Mouse (Mus musculus): ENCODE results near the gene Tnnc1.

Gene Tnnc1

DNA sequence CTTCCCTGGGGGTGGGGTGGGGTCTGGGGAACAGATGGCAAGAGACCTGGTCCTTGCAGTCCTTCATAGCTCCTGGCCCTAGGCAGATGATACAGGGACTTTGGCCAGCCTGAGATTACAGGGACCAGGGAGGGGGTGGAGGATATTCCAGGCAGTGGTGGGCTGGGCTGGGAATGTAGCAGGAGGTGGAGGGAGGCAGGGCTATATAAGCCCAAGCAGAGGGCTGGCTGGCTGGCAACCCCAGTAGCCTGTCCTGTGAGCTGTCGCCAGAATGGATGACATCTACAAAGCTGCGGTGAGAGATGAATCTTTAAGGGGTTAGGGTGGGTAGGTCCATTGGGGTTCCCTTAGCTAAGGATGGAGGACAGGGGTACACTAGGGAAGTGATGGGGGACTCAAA, at the start of gene Tnnc1:
TSS of gene Tnnc1 (plus strand) at position 229 of the 400 bp plus-strand sequence.
- in situ Hi-C loops (cut with MboI; ENCODE audit: unreplicated experiment in 2 of 2), result loop anchor here (5.0 to 25.0 kb wide), 2 partner anchors 34 to 879 kb away; partner anchors contain the start of genes Dph3 (in 1 of the 2) and Oxnad1 (in 1 of the 2)

- in situ Hi-C loops (cut with MboI; ENCODE audit: unreplicated experiment in 2 of 2), result no loop called here
Observed at GRCm38 (mm10) chr14:31160196-31161150, 47.6 kb upstream of the Tnnc1 start.

DNA sequence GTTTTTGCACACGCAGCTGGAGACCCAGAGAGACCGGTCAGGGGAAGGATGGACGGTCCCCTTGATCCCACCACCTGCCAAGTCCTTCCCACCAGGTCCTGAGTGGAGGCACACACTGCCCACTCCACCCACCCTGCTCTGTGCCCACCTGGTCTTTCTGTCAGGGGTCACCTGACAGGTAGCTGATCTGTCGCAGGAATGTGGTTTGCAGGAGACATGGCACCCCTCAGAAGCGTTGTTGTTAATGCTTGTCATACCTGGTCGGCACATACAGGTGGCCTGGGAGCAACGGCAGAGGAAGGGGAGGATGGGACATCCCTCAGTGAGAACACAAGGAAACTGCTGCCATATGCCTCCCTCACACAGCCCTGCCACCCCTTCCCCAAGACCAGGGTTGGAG, 46.9 kb upstream of the Tnnc1 start:
- in situ Hi-C loops (cut with MboI; ENCODE audit: unreplicated experiment in 2 of 2), result no loop called here

DNA sequence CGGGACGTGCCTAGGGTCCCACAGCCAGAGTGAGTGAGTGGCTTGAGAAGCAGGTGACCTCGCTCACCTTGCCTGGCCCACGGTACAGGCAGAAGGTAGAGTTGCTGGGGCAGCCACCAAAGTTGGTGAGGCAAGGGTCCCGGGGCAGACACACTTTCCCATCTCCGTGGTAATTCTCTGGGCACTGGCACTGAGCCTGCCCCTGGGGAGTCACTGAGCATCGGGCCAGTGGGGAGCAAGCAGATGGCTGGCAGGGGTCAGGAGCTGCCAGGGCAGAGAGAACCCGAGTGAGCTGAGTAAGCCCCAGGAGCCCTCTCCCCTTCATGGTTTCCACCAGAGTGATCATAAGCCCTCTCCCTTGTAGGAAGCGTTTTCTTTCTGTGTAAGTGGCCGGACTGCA, 46.5 kb upstream of the Tnnc1 start:
- in situ Hi-C loops (cut with MboI; ENCODE audit: unreplicated experiment in 2 of 2), result no loop called here

DNA sequence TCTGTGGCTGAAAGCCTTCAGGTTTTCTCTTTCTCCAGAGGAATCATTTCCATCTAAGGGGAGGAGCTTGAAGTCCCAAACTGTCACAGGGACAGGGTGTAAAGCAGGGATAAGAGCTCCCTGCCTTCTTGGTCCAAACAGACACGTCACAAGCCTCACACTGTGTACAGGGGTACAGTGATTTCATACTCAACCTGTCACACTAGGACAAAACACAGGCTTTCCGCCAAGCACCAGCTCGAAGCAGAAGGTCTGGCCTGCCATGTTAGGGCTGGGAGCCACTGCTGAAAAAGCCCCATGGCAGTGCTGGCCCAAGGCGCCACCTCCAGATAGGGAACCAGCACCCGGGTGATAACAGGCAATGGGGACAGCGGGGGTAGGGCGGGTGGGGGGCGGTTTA, 44.0 kb upstream of the Tnnc1 start:
- in situ Hi-C loops (cut with MboI; ENCODE audit: unreplicated experiment in 2 of 2), result no loop called here

DNA sequence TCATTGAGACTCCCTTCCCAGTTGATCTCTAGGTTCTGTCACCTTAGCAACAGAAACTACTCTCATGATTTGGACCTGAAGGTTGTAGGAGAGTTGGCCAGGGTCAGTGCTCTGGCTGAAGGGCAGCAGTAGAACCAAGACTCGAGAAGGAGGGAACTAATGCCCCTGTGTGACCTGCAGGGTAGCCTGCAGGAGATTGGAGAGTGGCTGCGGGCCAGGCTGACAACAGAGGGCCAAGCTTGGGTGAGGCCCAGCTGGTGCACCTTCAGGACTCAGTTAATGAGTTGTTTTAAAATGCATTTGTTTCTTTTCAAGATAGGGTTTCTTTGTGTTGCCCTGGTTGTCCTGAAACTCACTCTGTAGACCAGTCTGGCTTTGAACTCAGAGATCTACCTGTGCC, 43.1 kb upstream of the Tnnc1 start:
- in situ Hi-C loops (cut with MboI; ENCODE audit: unreplicated experiment in 2 of 2), result no loop called here

GRCm38 (mm10) chr14:31165458-31165857, 42.7 kb upstream of the Tnnc1 start:
- in situ Hi-C loops (cut with MboI; ENCODE audit: unreplicated experiment in 2 of 2), result no loop called here

DNA sequence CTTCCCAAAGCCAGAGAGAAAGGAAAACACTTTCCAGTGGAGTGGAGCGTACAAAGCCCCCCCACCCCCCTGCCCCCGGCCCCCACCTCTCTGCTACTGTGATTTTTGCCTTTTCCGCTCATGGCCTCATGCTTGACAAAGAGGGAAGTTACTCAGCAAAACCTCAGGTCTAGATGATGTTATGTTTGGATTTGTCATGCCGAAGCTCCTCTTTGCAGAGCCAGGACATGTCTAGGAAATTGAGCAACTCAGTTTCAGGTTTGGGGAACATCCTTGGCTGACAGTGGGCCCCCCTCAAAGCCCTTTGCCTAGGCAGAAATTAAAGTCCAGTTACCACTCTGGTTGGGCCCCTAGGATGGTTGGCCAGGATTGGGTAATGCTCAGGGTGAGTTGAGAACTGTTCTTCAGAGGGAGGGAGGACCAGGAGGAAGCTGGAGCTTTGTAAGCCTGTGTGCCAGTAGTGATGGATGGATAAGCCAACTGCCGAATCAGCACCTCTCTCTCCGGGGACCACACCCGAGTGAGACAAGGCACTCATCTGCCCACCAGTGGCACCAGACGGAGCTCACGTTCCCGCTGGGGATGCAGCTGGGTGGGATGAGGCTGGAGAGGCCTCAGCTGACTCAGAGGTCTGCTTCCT, 42.0 kb upstream of the Tnnc1 start:
- in situ Hi-C loops (cut with MboI; ENCODE audit: unreplicated experiment in 2 of 2), result no loop called here

DNA sequence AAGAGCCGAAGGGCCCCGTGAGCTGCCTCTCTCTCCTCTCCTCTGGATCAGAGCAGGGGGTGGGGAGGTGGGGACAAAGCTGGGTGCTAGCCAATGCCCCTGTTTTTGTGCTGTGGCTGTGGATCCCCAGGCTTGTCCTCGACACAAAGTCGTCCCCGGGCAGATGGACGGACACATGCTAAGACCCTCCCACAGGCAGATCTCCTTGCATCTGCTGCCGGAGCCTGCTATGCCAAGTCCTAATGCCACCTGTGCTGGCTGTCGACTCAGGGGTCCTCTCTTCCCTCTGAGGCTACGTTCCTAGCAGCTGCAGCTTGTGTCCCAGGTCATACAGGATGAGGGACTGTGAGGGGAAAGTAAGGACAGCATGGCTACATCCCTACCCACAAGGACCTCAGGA, 41.3 kb upstream of the Tnnc1 start:
- in situ Hi-C loops (cut with MboI; ENCODE audit: unreplicated experiment in 2 of 2), result no loop called here

DNA sequence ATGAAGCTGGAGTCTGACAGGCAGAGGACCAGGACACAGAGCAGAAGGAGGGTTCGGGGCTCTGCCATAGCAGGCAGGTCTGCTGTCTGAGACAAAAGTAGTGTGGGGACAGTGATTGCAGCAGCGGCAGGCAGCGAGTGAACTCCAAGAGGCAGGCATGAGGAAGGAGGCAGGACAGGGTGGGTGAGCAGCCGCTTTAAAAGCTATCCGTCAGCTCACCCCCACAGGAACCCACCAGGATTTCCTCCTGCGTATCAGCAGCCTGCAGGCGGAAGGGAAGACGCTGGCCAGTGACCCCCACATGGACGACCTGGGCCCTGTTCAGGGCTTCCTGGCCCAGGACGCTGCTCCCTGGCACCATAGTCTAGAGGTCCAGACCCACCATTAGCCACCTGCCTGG, 39.7 kb upstream of the Tnnc1 start, which contains the start of gene Stab1:
TSS of gene Stab1 (minus strand) at position 217 of the 400 bp plus-strand sequence.
- in situ Hi-C loops (cut with MboI; ENCODE audit: unreplicated experiment in 2 of 2), result no loop called here

DNA sequence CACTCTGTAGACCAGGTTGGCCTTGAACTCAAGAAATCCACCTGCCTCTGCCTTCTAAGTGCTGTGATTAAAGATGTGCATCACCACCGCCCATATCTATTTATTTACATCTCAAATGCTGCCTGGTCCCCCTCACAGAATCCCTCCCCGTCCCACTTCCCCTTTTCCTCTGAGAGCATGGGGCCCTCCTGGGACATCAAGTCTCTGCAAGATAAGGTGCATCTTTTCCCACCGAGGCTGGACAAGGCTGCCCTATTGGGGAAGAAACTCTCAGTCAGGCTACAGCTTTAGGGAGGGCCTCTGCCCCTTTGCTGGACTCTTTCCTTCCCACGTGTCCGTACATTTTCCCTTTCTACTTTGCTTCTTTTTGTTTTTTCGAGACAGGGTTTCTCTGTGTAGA, 38.6 kb upstream of the Tnnc1 start:
- in situ Hi-C loops (cut with MboI; ENCODE audit: unreplicated experiment in 2 of 2), result no loop called here

DNA sequence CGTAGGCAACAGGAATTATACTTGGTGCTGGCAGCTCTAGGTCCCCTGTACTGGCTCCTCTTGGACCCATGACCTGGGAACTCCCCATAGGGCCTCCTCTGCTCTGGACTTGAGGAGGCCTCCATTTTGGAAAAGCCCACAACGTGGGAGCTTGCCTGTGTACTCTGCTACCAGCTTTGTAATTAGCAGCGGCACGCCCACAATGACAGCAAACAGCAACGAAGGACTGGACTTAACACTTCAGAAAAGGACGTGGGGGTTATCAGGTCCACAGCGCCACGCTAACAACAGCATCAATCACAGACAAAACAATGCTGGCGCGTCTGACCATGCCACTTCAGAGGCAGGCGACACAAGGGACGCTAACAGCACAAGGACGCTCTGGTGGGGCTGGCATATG, 37.1 kb upstream of the Tnnc1 start:
- in situ Hi-C loops (cut with MboI; ENCODE audit: unreplicated experiment in 2 of 2), result no loop called here

DNA sequence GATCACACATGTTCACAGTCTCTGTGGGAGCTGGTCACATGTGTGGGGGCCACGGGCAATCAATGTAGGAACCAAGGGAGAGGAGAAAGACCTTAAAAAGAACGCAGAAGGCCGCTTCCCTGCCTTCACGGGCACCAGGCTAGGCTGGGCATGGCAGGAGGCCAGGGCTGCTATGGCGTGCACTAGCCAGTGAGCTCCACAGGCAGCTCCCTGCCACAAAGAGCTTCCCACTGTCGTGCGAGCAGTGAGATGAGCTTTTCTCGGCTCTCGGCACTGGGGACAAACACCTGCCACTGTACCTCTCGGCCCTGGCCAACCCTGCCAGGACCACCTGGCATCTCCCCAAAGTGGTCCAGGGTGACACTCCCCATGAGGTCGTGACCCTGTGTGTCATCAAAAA, 36.7 kb upstream of the Tnnc1 start:
- in situ Hi-C loops (cut with MboI; ENCODE audit: unreplicated experiment in 2 of 2), result no loop called here

DNA sequence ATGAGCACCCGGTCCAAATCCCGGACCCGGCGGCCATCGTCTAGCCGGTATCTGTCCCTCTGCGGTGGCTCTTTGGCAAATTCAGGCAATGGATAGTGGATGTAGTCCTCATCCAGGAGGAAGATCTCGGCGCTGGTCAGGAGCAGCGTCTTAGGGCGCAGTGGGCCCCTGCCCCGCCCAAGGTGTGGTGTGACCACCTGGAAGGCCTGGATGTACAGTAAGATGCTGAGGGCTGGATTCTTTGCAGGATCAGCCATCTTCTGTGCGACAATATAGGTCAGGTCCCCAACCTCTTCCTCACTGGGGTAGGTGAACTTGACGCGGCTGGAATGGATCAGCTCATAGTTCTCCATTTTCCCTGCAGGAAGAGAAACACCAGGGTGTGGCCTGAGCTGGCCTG, 36.3 kb upstream of the Tnnc1 start:
- in situ Hi-C loops (cut with MboI; ENCODE audit: unreplicated experiment in 2 of 2), result no loop called here

DNA sequence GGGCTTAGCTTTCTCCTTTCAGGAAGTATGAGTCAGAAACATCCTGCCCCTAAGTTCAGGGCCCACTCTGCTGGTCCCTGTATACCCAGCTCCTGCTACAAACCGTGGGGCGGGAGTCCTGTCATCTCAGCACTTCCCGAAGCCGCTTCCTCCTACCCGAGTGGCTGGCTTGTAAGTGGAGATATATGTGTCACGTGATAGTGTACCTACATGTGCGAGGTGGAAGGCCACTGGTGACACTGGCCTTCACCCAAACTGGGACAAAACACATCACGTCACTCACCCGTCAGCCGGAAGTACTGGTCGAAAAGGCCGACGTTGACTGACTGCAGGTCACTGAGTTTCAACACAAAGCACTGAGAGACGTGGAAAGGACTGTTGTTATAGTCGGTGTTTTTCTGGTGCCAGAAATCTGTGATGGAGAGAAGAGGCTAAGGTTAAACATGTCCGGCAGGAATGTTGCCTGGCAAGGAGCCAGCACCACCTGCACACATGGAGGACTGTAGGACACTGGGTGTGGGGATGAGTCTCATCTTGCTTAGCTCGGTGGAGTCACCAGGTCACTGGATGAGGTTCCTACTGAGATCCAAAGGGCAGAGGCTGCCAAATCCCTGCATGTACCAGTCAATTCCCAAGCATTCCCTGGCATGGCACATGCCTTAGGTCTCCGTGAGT, 35.2 kb upstream of the Tnnc1 start:
- in situ Hi-C loops (cut with MboI; ENCODE audit: unreplicated experiment in 2 of 2), result no loop called here

DNA sequence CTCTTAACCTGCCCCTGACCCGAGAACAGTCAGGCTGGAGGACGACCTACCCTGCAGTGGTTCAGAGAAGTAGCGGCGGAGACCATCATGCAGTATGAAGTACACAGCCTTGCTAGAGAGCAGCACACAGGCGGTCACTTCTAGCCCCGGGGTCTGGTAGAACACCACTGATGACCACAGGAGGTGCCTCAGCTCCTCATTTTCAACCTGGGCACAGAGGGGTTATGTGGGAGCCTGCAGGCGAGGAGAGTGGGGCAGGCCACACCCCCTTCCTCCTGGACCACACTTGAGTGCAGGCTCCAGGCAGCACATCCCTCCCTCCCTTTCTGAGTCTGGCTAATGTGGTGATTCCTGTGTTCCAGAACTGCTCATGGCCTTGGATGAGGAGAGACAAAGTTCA, 34.6 kb upstream of the Tnnc1 start:
- in situ Hi-C loops (cut with MboI; ENCODE audit: unreplicated experiment in 2 of 2), result no loop called here

DNA sequence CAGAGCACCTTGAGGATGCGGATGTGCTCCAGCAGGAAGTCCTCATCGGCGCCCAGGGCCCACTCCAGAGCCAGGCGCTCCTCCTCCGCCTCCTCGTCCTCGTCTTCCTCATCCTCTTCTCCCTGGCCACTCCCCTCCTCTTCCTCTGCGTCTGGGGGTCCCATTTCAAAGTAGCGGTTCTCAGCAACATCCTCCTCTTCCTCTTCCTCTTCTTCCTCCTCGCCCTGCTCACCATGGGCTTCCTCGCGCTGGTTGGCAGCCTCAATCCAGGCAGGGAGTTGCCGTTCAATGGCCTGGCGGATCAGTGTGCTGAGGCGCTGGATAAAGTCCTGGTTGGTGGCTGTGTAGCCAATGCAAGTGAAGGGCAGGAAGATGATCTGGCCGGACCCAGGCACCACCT, 30.8 kb upstream of the Tnnc1 start:
- in situ Hi-C loops (cut with MboI; ENCODE audit: unreplicated experiment in 2 of 2), result no loop called here

GRCm38 (mm10) chr14:31177715-31178114, 30.4 kb upstream of the Tnnc1 start:
- in situ Hi-C loops (cut with MboI; ENCODE audit: unreplicated experiment in 2 of 2), result no loop called here

- in situ Hi-C loops (cut with MboI; ENCODE audit: unreplicated experiment in 2 of 2), result no loop called here
Observed at GRCm38 (mm10) chr14:31179677-31180365, 28.3 kb upstream of the Tnnc1 start.

DNA sequence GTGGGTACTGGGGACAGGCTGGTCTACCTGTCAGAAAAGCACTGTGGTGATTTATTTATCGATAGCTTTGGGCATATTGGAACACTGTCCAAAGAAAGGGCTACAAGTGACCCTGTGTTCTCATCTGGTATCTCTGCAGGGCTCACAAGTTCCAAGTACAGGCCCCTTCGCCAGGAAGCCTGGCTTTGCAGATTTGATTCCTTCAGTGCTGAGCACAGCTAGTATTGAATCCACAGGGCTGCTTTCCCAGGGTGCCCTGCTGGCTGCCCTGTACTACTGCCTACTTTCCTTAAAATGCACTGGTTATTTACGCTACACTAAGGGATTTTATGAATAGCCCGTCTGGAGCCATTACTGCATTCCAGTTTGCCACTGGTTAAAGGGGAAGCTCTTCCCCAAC, 26.6 kb upstream of the Tnnc1 start:
- in situ Hi-C loops (cut with MboI; ENCODE audit: unreplicated experiment in 2 of 2), result no loop called here
